ENCODE assay signal across 14 mouse cellular contexts in genomic region chr1:194851242-194852064, GRCm38 (mm10).
DNase-seq lines count a peak whose midpoint lies in the region; ATAC-seq and TF ChIP-seq lines count a peak whose summit lies in the region.
"Had no signal": no experiment of that assay in that cellular context is flagged by ENCODE, and none has a peak within 500 bp of the region (broad histone marks: within the 10 kb centered on the region; RNA-seq: fewer than 3 reads in every experiment).

No protein-coding gene starts in this region.

- no peaks in the 10 kb centered on the region for H3K36me3 ChIP-seq in midbrain, embryonic 12.5 days
- no peaks in the 10 kb centered on the region for H3K36me3 ChIP-seq in midbrain, embryonic 11.5 days (ENCODE audit: control insufficient read depth, insufficient read depth, low read length)
- no peaks in the 10 kb centered on the region for H3K36me3 ChIP-seq in forebrain, postnatal 0 days (ENCODE audit: insufficient read depth)
- no peaks in the 10 kb centered on the region for H3K36me3 ChIP-seq in midbrain, postnatal 0 days (ENCODE audit: insufficient read depth, low read length)
- H3K36me3 ChIP-seq: embryonic facial prominence, embryonic 12.5 days; limb, embryonic 15.5 days had no signal

- peak; percentile 47; the same call in 1 of the 2 replicates for ATAC-seq in midbrain, embryonic 12.5 days (ENCODE audit: low FRiP score, low read depth)
- ATAC-seq in midbrain, embryonic 11.5 days (ENCODE audit: low FRiP score): no peak
- ATAC-seq in forebrain, postnatal 0 days: peak; percentile 32
- ATAC-seq in midbrain, postnatal 0 days (ENCODE audit: low FRiP score): no peak

- no peak overlapping the region for H3K4me2 ChIP-seq in midbrain, embryonic 12.5 days (replicated peaks)
- H3K4me2 ChIP-seq in midbrain, embryonic 11.5 days: no peak overlapping the region
- H3K4me2 ChIP-seq in forebrain, postnatal 0 days (ENCODE audit: low read depth): no peak overlapping the region
- no peak overlapping the region for H3K4me2 ChIP-seq in midbrain, postnatal 0 days (ENCODE audit: low read depth, low read length, poor library complexity, severe bottlenecking)
- H3K4me2 ChIP-seq: embryonic facial prominence, embryonic 12.5 days; limb, embryonic 15.5 days had no signal

- no peaks in the 10 kb centered on the region; the same call in 1 of the 2 replicates for H3K4me1 ChIP-seq in midbrain, embryonic 12.5 days
- no peaks in the 10 kb centered on the region for H3K4me1 ChIP-seq in midbrain, embryonic 11.5 days (ENCODE audit: control insufficient read depth, insufficient read depth, low read length)
- 0 out of 2 replicates have a peak, but pooled peaks cover 5% of the 10 kb centered on the region for H3K4me1 ChIP-seq in forebrain, postnatal 0 days (ENCODE audit: insufficient read depth)
- H3K4me1 ChIP-seq in midbrain, postnatal 0 days (ENCODE audit: insufficient read depth, low read length): no peaks in the 10 kb centered on the region
- H3K4me1 ChIP-seq: embryonic facial prominence, embryonic 12.5 days; limb, embryonic 15.5 days had no signal

- H3K9me3 ChIP-seq in midbrain, embryonic 12.5 days: no peaks in the 10 kb centered on the region
- H3K9me3 ChIP-seq in midbrain, embryonic 11.5 days (ENCODE audit: control insufficient read depth, low read length): no peaks in the 10 kb centered on the region
- H3K9me3 ChIP-seq in forebrain, postnatal 0 days (ENCODE audit: low read length): no peaks in the 10 kb centered on the region
- H3K9me3 ChIP-seq in midbrain, postnatal 0 days (ENCODE audit: low read length): no peaks in the 10 kb centered on the region
- H3K9me3 ChIP-seq: embryonic facial prominence, embryonic 12.5 days; limb, embryonic 15.5 days had no signal

- no peak overlapping the region for H3K4me3 ChIP-seq in midbrain, embryonic 12.5 days
- no peak overlapping the region for H3K4me3 ChIP-seq in midbrain, embryonic 11.5 days (ENCODE audit: low read depth, low read length)
- no peak overlapping the region for H3K4me3 ChIP-seq in forebrain, postnatal 0 days (ENCODE audit: low read depth, low read length)
- no peak overlapping the region for H3K4me3 ChIP-seq in midbrain, postnatal 0 days (ENCODE audit: low read depth, low read length)
- H3K4me3 ChIP-seq: embryonic facial prominence, embryonic 12.5 days; limb, embryonic 15.5 days had no signal

- peak; percentile 16 to 31 for DNase-seq in cerebellum, postnatal 14 days
- DNase-seq in cerebellum, adult 11 months: no peak
- no peak for DNase-seq in midbrain, embryonic 11.5 days (ENCODE audit: low spot score, missing footprints)
- peak; percentile 24 for DNase-seq in forebrain, postnatal 0 days
- peak; percentile 19 for DNase-seq in midbrain, postnatal 0 days (ENCODE audit: low spot score)
- DNase-seq in adrenal gland, adult 2 months: no peak
- DNase-seq in lung, postnatal 4 days: no peak
- DNase-seq: cerebellum, adult 18-20 months; heart, adult 18-20 months; layer of hippocampus, postnatal 36 days had no signal

- no peak overlapping the region for H3K9ac ChIP-seq in midbrain, embryonic 12.5 days (replicated peaks)
- no peak overlapping the region for H3K9ac ChIP-seq in midbrain, embryonic 11.5 days (ENCODE audit: low read length)
- H3K9ac ChIP-seq in forebrain, postnatal 0 days: no peak overlapping the region
- H3K9ac ChIP-seq in midbrain, postnatal 0 days (replicated peaks; ENCODE audit: low read length, poor library complexity, severe bottlenecking): no peak overlapping the region
- H3K9ac ChIP-seq: embryonic facial prominence, embryonic 12.5 days; limb, embryonic 15.5 days had no signal

- WGBS in midbrain, embryonic 12.5 days: 75% methylated on average over 4 of the region's 4 CpGs
- 74% methylated on average over 4 of the region's 4 CpGs for WGBS in midbrain, embryonic 11.5 days
- WGBS in forebrain, postnatal 0 days: 24% methylated on average over 4 of the region's 4 CpGs
- 73% methylated on average over 4 of the region's 4 CpGs for WGBS in midbrain, postnatal 0 days

- no peaks in the 10 kb centered on the region for H3K27me3 ChIP-seq in midbrain, embryonic 12.5 days
- H3K27me3 ChIP-seq in midbrain, embryonic 11.5 days (ENCODE audit: control insufficient read depth, insufficient read depth, low read length): no peaks in the 10 kb centered on the region
- H3K27me3 ChIP-seq in forebrain, postnatal 0 days (ENCODE audit: insufficient read depth, low read length): no peaks in the 10 kb centered on the region
- no peaks in the 10 kb centered on the region for H3K27me3 ChIP-seq in midbrain, postnatal 0 days (ENCODE audit: insufficient read depth, low read length)
- H3K27me3 ChIP-seq: CH12.LX; embryonic facial prominence, embryonic 12.5 days; limb, embryonic 15.5 days had no signal

- H3K27ac ChIP-seq in midbrain, embryonic 12.5 days (replicated peaks): peak overlapping the region; percentile 31
- no peak overlapping the region for H3K27ac ChIP-seq in midbrain, embryonic 11.5 days (ENCODE audit: low read depth, low read length)
- no peak overlapping the region for H3K27ac ChIP-seq in forebrain, postnatal 0 days (ENCODE audit: low read depth, low read length)
- no peak overlapping the region for H3K27ac ChIP-seq in midbrain, postnatal 0 days (ENCODE audit: low read depth, low read length)
- H3K27ac ChIP-seq: embryonic facial prominence, embryonic 12.5 days; limb, embryonic 15.5 days had no signal

- TF ChIP-seq CTCF in forebrain, postnatal 0 days (IDR thresholded peaks at IDR 0.05; ENCODE audit: low read depth): no peak
- no peak for TF ChIP-seq CTCF in midbrain, postnatal 0 days (IDR thresholded peaks at IDR 0.05)

Comparison
In these comparisons a context has a peak if more than half of its experiments do, and no peak if none do; other contexts are left out.
1. DNase-seq: peak in cerebellum, postnatal 14 days (2 of 2), forebrain, postnatal 0 days (single experiment) and midbrain, postnatal 0 days (single experiment); none in cerebellum, adult 11 months (single experiment), midbrain, embryonic 11.5 days (single experiment), adrenal gland, adult 2 months (single experiment) and lung, postnatal 4 days (0 of 2).
2. ATAC-seq: peak in midbrain, embryonic 12.5 days (single experiment) and forebrain, postnatal 0 days (single experiment); none in midbrain, embryonic 11.5 days (single experiment) and midbrain, postnatal 0 days (single experiment).